Mouse (Mus musculus) lung, embryonic 16.5 days (tissue): ENCODE measurements at regions not wholly inside any gene's neighbourhood (a gene's known extent, or its start where the extent isn't known, plus 50 kb on each side); places are given as distances from the start of the nearest gene placed in this dataset.

Source experiments
- ATAC-seq: fragments of 200-750 bp; cut with Nextera tagmentation; 2 replicates; pipeline ENCODE4 v1.8.0; 2017; ENCODE audit warnings: low read depth, mild to moderate bottlenecking, moderate library complexity
- H3K27ac ChIP-seq: fragments of 300-500 bp; sonication (generic); 2 replicates; pipeline ENCODE4 v1.5.1; 2014; ENCODE audit warnings: mild to moderate bottlenecking, control low read depth, low read length
- H3K27me3 ChIP-seq: fragments of 300-500 bp; sonication (generic); 2 replicates; pipeline ENCODE4 v1.6.1; 2014; ENCODE audit warnings: low read depth, low read length, mixed read lengths; ENCODE audit not compliant: control insufficient read depth, insufficient read depth
- H3K36me3 ChIP-seq: fragments of 300-500 bp; sonication (generic); 2 replicates; pipeline ENCODE4 v1.6.1; 2014; ENCODE audit warnings: low read length; ENCODE audit not compliant: control insufficient read depth, insufficient read depth
- H3K4me1 ChIP-seq: fragments of 300-500 bp; sonication (generic); replicated peaks from 2 replicates; pipeline ENCODE4 v1.6.1; 2014; ENCODE audit warnings: low read length, mixed read lengths; ENCODE audit not compliant: control insufficient read depth, insufficient read depth
- H3K4me2 ChIP-seq: fragments of 300-500 bp; sonication (generic); 2 replicates; pipeline ENCODE4 v1.6.1; 2014; ENCODE audit warnings: low read depth, low read length, control low read depth
- H3K4me3 ChIP-seq: fragments of 300-500 bp; sonication (generic); 2 replicates; pipeline ENCODE4 v1.5.1; 2014; ENCODE audit warnings: mild to moderate bottlenecking, low read length, control low read depth
- H3K9ac ChIP-seq: fragments of 300-500 bp; sonication (generic); 2 replicates; pipeline ENCODE4 v1.6.1; 2014; ENCODE audit warnings: low read length, control low read depth
- H3K9me3 ChIP-seq: fragments of 300-500 bp; sonication (generic); 2 replicates; pipeline ENCODE4 v1.6.1; 2016; ENCODE audit warnings: low read length; ENCODE audit not compliant: control insufficient read depth
- WGBS: fragments of 180-500 bp; shearing (Covaris S2); extraction: QIAGEN DNeasy Blood & Tissue Kit; methylation state at CpG from one replicate; pipeline ENCODE4 v1.1.7; 2014; 5-methylcytosine and 5-hydroxymethylcytosine counted together

DNA sequence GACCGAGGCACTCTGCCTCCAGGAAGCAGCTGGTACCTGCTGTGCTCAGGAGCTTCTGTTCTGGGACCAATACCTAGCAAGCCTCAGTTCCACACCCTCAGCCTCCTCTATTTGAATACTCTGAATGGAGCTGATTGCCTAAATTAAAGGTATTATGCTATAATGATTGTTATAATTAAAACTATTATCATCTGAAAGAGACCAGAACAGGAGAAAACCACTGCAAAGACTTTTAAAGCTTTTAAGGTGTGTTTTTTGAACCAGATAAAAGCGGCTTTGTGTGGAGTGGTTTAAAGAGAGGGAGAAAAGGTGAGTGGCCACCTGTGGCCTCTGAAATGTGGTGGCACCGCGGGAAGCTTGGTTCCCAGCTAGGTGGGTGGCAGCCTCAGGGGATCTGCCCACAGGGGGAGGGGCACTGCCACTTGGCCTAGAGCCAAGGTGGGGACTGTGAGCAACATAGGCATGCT lies 115.6 kb downstream of the 9530068E07Rik start:
- Histone ChIP-seq H3K4me3 (no peak overlapping the region), H3K4me1 (peaks cover 2% of the 10 kb centered on the region; the same call in 1 of the 2 replicates), H3K4me2 (no peak overlapping the region), H3K9ac (no peak overlapping the region), H3K36me3 (no peaks in the 10 kb centered on the region), H3K27ac (peak overlapping the region; percentile 55), H3K9me3 (no peaks in the 10 kb centered on the region), H3K27me3 (no peaks in the 10 kb centered on the region)
- WGBS, result 28% methylated on average over 4 of the region's 4 CpGs
- ATAC-seq, result peak; percentile 54

DNA sequence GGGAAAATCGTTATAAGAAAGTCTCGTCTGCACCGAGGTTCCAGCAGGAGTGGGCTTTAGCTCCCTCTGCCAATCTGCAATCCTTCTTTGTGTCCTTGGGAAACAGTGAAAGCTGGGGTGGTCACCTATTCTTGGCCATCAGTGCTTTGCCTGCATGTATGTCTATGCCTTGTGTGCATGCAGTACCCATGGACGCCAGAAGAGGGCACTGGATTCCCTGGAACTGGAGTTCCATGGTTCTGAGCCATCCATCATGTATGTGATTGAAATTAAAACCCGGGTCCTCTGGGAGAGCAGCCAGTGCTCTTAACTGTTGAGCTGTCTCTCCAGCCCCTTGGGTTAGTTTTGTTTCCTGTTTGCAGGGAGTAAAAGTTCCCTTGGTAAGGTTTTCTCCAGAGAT lies 121.1 kb downstream of the 9530068E07Rik start:
- 63% methylated on average over 5 of the region's 5 CpGs for WGBS
- H3K27ac ChIP-seq, result no peak overlapping the region
- H3K36me3 ChIP-seq, result no peaks in the 10 kb centered on the region
- H3K4me2 ChIP-seq, result no peak overlapping the region
- no peak overlapping the region for H3K4me3 ChIP-seq
- no peak for ATAC-seq
- no peaks in the 10 kb centered on the region for H3K9me3 ChIP-seq
- H3K4me1 ChIP-seq, result peaks cover 4% of the 10 kb centered on the region; the same call in 1 of the 2 replicates
- H3K27me3 ChIP-seq, result no peaks in the 10 kb centered on the region
- H3K9ac ChIP-seq, result no peak overlapping the region

DNA sequence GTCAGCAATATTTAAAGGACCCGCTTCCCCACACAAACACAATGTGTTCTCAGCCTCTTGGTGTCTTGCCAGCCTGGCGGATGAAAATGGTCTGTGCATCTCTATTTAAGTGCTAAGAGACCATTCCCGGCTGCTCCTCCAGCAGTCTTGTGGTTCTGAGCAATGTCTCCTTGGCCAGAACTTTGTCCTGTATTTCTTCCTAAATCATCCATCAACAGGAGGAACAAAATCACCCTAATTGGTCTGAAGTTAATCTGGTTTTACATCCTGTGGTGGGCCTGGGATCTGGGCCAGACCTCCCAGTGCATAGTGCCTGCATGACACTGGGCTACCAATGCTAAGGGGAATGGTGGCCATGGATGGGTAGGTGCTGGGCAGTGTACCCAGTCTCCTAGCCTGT lies 123.6 kb downstream of the 9530068E07Rik start:
- peak; percentile 83 for ATAC-seq
- WGBS, result 34% methylated on average over 3 of the region's 3 CpGs
- H3K4me1 ChIP-seq, result peaks cover 4% of the 10 kb centered on the region; the same call in 1 of the 2 replicates

DNA sequence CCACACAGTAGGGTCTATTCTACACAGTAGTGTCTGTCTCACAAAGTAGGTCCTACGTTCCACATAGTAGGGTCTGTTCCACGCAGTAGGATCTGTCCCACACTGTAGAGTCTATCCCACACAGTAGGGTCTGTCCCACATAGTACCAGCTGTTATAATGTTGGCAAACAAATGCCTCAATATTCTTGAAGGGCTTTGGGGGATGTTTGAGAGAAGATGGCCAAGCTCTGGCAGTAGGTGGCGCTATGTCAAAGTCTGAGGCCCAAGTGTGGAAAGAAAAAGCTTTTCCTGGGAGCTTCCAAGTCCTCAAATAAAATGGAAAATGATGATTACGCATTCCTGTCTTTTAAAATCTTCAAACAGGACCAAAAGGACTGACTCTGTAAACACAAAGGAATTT lies 125.7 kb downstream of the 9530068E07Rik start:
- Histone ChIP-seq H3K36me3 (no peaks in the 10 kb centered on the region), H3K4me1 (peaks cover 4% of the 10 kb centered on the region; the same call in 1 of the 2 replicates), H3K27ac (no peak overlapping the region), H3K4me2 (no peak overlapping the region), H3K4me3 (no peak overlapping the region), H3K27me3 (no peaks in the 10 kb centered on the region), H3K9ac (no peak overlapping the region), H3K9me3 (no peaks in the 10 kb centered on the region)
- WGBS, result 39% methylated on average over 4 of the region's 4 CpGs
- peak; percentile 22; the same call in 1 of the 2 replicates for ATAC-seq

More for the DNA sequence above, 123.6 kb downstream of the 9530068E07Rik start:
- Histone ChIP-seq H3K9me3 (no peaks in the 10 kb centered on the region), H3K36me3 (no peaks in the 10 kb centered on the region), H3K27ac (no peak overlapping the region), H3K9ac (no peak overlapping the region), H3K27me3 (no peaks in the 10 kb centered on the region), H3K4me2 (no peak overlapping the region), H3K4me3 (no peak overlapping the region)

DNA sequence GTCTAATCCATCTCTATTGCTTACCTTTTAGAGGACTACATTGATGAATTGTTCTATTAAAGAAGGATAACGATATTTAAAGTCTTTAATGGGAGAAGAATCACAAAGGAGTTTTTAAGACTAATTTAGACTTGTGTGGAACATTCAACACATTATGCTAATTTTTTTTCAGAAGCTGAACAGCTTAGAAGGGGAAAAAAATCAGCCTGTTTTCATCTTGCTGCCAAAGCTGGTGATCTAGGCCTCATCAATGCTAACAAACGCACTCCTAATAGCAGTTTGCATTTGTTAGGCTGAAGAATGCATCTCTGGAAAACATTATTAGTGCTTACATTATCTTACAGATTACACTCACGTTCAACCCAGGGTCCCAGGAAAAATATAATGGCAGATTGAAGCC lies 126.2 kb downstream of the 9530068E07Rik start:
- Histone ChIP-seq H3K4me2 (no peak overlapping the region), H3K27ac (no peak overlapping the region), H3K4me3 (no peak overlapping the region), H3K27me3 (no peaks in the 10 kb centered on the region), H3K9ac (no peak overlapping the region), H3K36me3 (no peaks in the 10 kb centered on the region), H3K4me1 (peaks cover 4% of the 10 kb centered on the region; the same call in 1 of the 2 replicates), H3K9me3 (no peaks in the 10 kb centered on the region)
- ATAC-seq, result no peak
- WGBS, result 61% methylated on average over 3 of the region's 3 CpGs

DNA sequence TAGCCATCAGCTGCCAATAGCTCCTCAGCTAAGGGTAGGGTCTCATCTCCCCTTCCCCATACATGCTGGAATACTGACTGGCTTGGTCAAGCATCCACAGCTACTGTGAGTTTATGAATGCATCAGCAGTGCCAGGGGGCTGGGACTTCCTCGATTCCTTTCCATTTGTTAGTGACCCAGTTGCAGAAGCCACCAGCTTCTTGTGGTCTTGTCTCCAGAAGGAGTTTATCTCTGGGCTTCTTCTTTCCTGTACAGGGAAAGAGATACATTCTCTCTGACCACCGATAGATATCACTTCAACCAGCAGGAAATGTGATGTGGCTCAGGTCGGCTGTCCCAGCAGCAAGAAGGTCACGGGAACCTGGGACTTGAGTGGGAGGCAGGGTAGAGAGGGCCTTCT lies 127.0 kb downstream of the 9530068E07Rik start:
- Histone ChIP-seq H3K4me1 (peaks cover 4% of the 10 kb centered on the region; the same call in 1 of the 2 replicates), H3K9me3 (no peaks in the 10 kb centered on the region), H3K36me3 (no peaks in the 10 kb centered on the region), H3K9ac (no peak overlapping the region), H3K27me3 (no peaks in the 10 kb centered on the region), H3K4me2 (no peak overlapping the region), H3K27ac (no peak overlapping the region), H3K4me3 (no peak overlapping the region)
- ATAC-seq, result no peak
- WGBS, result 67% methylated on average over 4 of the region's 4 CpGs

DNA sequence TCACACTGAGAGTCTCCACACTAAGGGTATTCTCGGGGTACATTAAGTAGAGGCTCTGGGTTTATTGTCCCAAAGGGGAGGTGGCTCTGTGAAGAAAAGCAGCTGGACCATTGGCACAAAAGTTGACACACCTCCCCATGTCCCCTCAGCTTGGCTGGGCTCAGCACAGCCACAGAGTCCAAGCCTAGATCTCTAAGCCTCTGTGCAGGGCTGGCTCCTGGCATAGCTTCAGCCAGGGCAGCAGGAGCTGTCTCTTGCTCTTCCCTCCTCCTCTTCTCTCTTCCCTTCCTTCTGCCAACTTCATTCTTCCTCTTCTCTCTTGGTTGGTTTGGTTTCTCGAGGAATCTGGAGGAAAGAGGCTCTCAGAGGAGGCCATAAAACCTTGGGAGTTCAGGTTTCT lies 127.4 kb downstream of the 9530068E07Rik start:
- H3K4me1 ChIP-seq, result peaks cover 4% of the 10 kb centered on the region; the same call in 1 of the 2 replicates
- H3K9ac ChIP-seq, result no peak overlapping the region
- no peak overlapping the region for H3K4me2 ChIP-seq
- H3K9me3 ChIP-seq, result no peaks in the 10 kb centered on the region
- no peak overlapping the region for H3K27ac ChIP-seq
- no peak for ATAC-seq
- H3K4me3 ChIP-seq, result no peak overlapping the region
- WGBS, result 32% methylated on average over 2 of the region's 2 CpGs
- H3K36me3 ChIP-seq, result no peaks in the 10 kb centered on the region
- no peaks in the 10 kb centered on the region for H3K27me3 ChIP-seq

DNA sequence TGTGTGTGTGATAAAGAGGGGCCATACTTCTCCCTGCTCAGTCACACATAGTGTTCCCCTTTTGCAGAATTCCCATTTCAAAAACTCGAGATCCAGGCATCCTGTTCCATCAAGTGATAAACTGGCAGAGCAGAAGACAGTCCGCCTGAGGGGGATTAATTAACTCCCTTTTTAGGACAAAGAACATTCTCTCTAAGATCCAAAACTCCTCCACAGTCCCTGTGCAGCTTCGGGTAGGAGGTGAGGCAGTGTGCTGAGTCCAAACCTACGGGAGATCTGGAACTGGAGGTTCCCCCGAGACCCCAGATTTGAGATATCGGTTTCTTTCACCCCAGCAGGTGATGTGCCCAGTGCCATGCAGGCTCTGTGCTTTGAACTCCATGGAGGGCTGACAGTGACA lies 129.2 kb downstream of the 9530068E07Rik start:
- 54% methylated on average over 6 of the region's 6 CpGs for WGBS
- H3K36me3 ChIP-seq, result no peaks in the 10 kb centered on the region
- no peak overlapping the region for H3K4me3 ChIP-seq
- H3K4me1 ChIP-seq, result no peaks in the 10 kb centered on the region; the same call in 1 of the 2 replicates
- no peaks in the 10 kb centered on the region for H3K9me3 ChIP-seq
- H3K4me2 ChIP-seq, result no peak overlapping the region
- no peak overlapping the region for H3K27ac ChIP-seq
- H3K9ac ChIP-seq, result no peak overlapping the region
- no peak for ATAC-seq
- H3K27me3 ChIP-seq, result no peaks in the 10 kb centered on the region

DNA sequence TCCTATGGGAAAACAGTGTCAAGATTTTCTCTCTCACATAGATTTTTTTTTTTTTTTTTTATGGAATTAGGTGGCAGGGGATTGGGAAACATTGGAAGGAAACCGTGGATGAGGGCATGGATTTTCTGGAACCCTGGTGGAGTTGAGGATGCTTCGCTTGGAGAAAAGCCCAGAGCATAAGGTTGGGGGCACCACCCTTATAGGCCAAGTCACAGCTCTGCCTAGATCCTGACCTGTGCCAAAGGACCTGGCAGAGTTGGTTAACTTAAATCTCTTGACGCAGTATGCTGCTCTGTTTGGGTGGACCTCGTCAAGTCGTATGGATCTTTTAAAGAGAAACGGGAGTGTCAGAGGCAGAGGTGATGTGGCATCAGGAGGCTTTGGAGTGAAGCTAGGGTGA lies 130.1 kb downstream of the 9530068E07Rik start:
- Histone ChIP-seq H3K27ac (no peak overlapping the region), H3K27me3 (no peaks in the 10 kb centered on the region), H3K4me1 (no peaks in the 10 kb centered on the region; the same call in 1 of the 2 replicates), H3K36me3 (no peaks in the 10 kb centered on the region), H3K4me3 (no peak overlapping the region), H3K9ac (no peak overlapping the region), H3K9me3 (no peaks in the 10 kb centered on the region), H3K4me2 (no peak overlapping the region)
- no peak for ATAC-seq
- whole genome bisulfite sequencing, result 51% methylated on average over 6 of the region's 6 CpGs

DNA sequence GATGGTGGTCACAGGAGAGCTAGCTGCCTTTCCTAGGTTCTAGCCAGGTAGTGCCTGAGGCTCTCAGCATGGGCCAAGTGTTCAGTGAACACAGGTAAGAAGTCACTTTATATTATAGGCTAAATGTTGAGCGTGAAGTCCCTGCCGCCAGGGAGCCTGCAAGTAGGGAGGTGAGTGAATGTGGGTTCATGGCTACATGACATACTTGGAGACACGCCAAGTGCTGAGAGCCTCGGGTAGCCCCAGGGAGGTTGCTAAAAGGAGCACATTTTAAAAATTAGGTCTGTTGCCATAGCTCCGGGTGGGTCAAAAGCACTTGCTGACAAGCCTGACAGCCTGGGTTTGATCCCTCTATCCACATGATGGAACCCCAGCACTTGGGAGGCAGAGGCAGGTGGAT lies 137.2 kb downstream of the 9530068E07Rik start:
- Histone ChIP-seq H3K36me3 (no peaks in the 10 kb centered on the region), H3K27me3 (no peaks in the 10 kb centered on the region), H3K4me3 (no peak overlapping the region), H3K9me3 (no peaks in the 10 kb centered on the region), H3K4me1 (peaks cover 8% of the 10 kb centered on the region), H3K9ac (no peak overlapping the region), H3K4me2 (no peak overlapping the region), H3K27ac (peak overlapping the region; percentile 40; the same call in 1 of the 2 replicates)
- ATAC-seq, result no peak; the same call in 1 of the 2 replicates
- WGBS, result 30% methylated on average over 5 of the region's 5 CpGs
